ENCODE assay signal across 13 mouse cellular contexts in genomic region chr9:64564315-64564767, GRCm38 (mm10).
DNase-seq lines count a peak whose midpoint lies in the region; TF ChIP-seq lines count a peak whose summit lies in the region.
"Had no signal": no experiment of that assay in that cellular context is flagged by ENCODE, and none has a peak within 500 bp of the region (broad histone marks: within the 10 kb centered on the region; RNA-seq: fewer than 3 reads in every experiment).

No protein-coding gene starts in this region.

- no peaks in the 10 kb centered on the region for H3K36me3 ChIP-seq in myocyte (ENCODE audit: control insufficient read depth, insufficient read depth)
- H3K36me3 ChIP-seq: embryonic facial prominence, embryonic 13.5 days had no signal

- no peak overlapping the region for H3K27ac ChIP-seq in cerebellum, adult 2 months (ENCODE audit: insufficient read depth, low read length)
- H3K27ac ChIP-seq: embryonic facial prominence, embryonic 13.5 days; midbrain, embryonic 13.5 days had no signal

- H3K4me3 ChIP-seq in myocyte: no peak overlapping the region
- H3K4me3 ChIP-seq in cerebellum, adult 2 months (replicated peaks; ENCODE audit: insufficient read depth, low read depth, low read length): no peak overlapping the region
- H3K4me3 ChIP-seq: embryonic facial prominence, embryonic 13.5 days; midbrain, embryonic 13.5 days had no signal

- no peak overlapping the region for H3ac ChIP-seq in myocyte (ENCODE audit: control insufficient read depth, insufficient read length)

- DNase-seq in layer of hippocampus, adult 9-11 months: peak; percentile 38
- DNase-seq in layer of hippocampus, postnatal 25 days (ENCODE audit: extremely low spot score in 1 of 2, low spot score in 1 of 2): no peak
- DNase-seq in Muller cell, postnatal 12 days (ENCODE audit: inconsistent ontology term): peak; percentile 21
- peak; percentile 14 for DNase-seq in induced T-regulatory cell, adult 2 months (ENCODE audit: low read depth)
- DNase-seq in gastrocnemius, postnatal 14 days: no peak
- DNase-seq in cerebellum, adult 2 months: no peak
- no peak for DNase-seq in thymus, adult 18-20 months
- DNase-seq: heart, postnatal 36 days; kidney, adult 9 months; left cerebral cortex, postnatal 4 days had no signal

- no peaks in the 10 kb centered on the region for H3K27me3 ChIP-seq in myocyte (ENCODE audit: control insufficient read depth, insufficient read depth, insufficient read length)
- no peaks in the 10 kb centered on the region for H3K27me3 ChIP-seq in cerebellum, adult 2 months (ENCODE audit: control insufficient read depth, insufficient read depth, low read length)
- H3K27me3 ChIP-seq: embryonic facial prominence, embryonic 13.5 days; midbrain, embryonic 13.5 days had no signal

- H3K79me2 ChIP-seq in myocyte (ENCODE audit: control insufficient read depth, insufficient read depth): no peaks in the 10 kb centered on the region

- TF ChIP-seq CTCF in cerebellum, adult 2 months (IDR thresholded peaks at IDR 0.05; ENCODE audit: borderline replicate concordance, insufficient read depth, low read depth, low read length): no peak

- peak overlapping the region; percentile 23 for H3K4me2 ChIP-seq in myocyte (ENCODE audit: low read depth)
- H3K4me2 ChIP-seq: embryonic facial prominence, embryonic 13.5 days; midbrain, embryonic 13.5 days had no signal

- WGBS in cerebellum, adult 2 months: 72% methylated on average over 5 of the region's 5 CpGs

- no peak for TF ChIP-seq POLR2A in myocyte (IDR thresholded peaks at IDR 0.05; ENCODE audit: insufficient read length, low read depth)
- no peak for TF ChIP-seq POLR2A in cerebellum, adult 2 months (IDR thresholded peaks at IDR 0.05; ENCODE audit: borderline replicate concordance, insufficient read depth, low read length)

- H3K4me1 ChIP-seq in cerebellum, adult 2 months (ENCODE audit: control insufficient read depth, insufficient read depth, low read length): peaks cover 20% of the 10 kb centered on the region

- intact Hi-C loops in gastrocnemius, postnatal 14 days (cut with DNase I; ENCODE audit: low total_unique reads): no loop called here

TF ChIP-seq in myocyte, 11 proteins besides CTCF, POLR2A, EP300 and RAD21:
- TF ChIP-seq POLR2AphosphoS2 (IDR thresholded peaks at IDR 0.05; ENCODE audit: insufficient read length, low read depth) (no peak), TCF12 (IDR thresholded peaks at IDR 0.05; ENCODE audit: insufficient read depth, poor library complexity, severe bottlenecking) (peak; percentile 13), MYOG (IDR thresholded peaks at IDR 0.05; ENCODE audit: control insufficient read depth in 1 of 3, insufficient read depth in 1 of 3, insufficient read length in 2 of 3, low read depth in 2 of 3) (peak in 2 of 3 experiments; percentile 31 to 79), TCF3 (IDR thresholded peaks at IDR 0.05; ENCODE audit: insufficient read length, low read depth) (peak; percentile 8), MYOD1 (IDR thresholded peaks at IDR 0.05; ENCODE audit: control insufficient read depth in 1 of 3, insufficient read length in 2 of 3, low read depth in 2 of 3) (peak in 2 of 3 experiments; percentile 53 to 60), MAX (IDR thresholded peaks at IDR 0.05; ENCODE audit: low read depth) (no peak), SRF (IDR thresholded peaks at IDR 0.05; ENCODE audit: control insufficient read depth, insufficient read length, low read depth) (no peak)
TF ChIP-seq in myocyte: peak in this region for 4.

Comparison
In these comparisons a context has a peak if more than half of its experiments do, and no peak if none do; other contexts are left out.
1. DNase-seq: peak in layer of hippocampus, adult 9-11 months (single experiment), Muller cell, postnatal 12 days (single experiment) and induced T-regulatory cell, adult 2 months (single experiment); none in layer of hippocampus, postnatal 25 days (0 of 2), gastrocnemius, postnatal 14 days (single experiment), cerebellum, adult 2 months (0 of 2) and thymus, adult 18-20 months (0 of 2).